Mouse (Mus musculus): ENCODE measurements around the gene Morn5.

Morn5 gene

DNA sequence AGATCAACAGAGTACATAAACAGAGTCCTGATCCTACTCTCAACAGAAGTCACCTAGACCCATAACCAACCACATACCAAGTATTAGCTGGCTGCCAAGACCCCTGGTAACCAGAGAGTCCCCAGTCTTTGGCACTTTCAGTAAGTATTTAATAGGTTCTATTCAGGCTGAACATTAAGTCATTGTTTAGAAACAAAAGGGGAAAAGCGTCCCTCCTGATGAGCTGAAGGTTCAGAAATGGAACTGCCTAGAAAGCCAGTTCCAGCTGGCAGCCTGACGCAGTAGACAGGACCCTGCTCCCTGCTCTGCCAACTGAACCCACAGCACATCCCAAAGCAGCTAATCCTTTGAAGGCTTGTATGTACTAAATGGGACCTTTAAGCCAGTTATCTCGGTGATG is 39.9 kb downstream of the Morn5 start:
- Histone ChIP-seq H3K36me3 (ENCODE audit: control insufficient read depth, insufficient read depth, low read length, poor library complexity, severe bottlenecking) (no peaks in the 10 kb centered on the region), H3K27me3 (ENCODE audit: control insufficient read depth, insufficient read depth, low read length, poor library complexity, severe bottlenecking) (no peaks in the 10 kb centered on the region; the same call in none of the 2 replicates)
- DNase-seq (ENCODE audit: low read depth, low spot score), result no peak

DNA sequence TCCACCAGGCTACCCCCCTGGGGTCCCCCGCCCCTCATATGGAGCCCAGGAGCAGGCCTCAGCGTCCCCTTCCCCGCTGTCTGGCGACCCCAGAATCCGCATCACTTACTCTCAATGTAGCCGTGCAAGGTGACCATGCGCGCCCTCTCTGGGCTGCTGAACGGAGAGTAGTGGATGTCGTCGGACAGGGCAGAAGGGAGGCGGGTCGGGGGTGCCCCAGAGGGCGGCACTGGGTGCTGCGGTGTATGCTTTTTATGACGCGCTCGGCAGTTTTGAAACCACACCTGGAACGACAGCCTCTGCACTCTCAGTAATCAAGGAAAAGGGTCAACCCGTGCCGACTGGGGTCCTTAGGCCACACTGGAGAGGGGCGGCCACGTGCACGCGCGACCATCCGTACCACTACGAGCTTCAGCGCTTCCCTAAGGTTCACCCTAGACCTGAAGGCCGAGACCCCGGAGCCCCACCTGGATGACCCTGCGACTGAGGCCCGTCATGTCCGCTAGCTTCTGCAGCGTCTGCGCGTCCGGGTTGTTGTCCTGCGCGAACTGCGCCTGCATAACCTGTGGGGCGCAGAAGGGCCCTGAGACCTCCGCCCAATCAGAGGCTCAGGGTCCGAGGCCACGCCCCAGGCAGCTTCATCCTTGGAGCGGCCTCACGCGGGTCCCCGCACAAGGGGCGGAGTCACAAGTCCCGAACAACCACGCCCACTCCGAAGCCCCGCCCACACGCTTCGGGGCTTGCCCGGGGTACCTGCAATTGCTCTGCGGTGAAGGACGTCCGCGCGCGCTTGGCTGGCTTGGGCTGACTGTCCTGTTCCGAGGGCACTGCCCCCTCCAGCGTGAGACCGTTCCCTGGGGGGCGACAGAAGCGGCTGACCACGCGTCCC is 41.8 kb downstream of the Morn5 start:
- Histone ChIP-seq H3K27me3 (ENCODE audit: control insufficient read depth, insufficient read depth, low read length, poor library complexity, severe bottlenecking) (no peaks in the 10 kb centered on the region; the same call in none of the 2 replicates), H3K36me3 (ENCODE audit: control insufficient read depth, insufficient read depth, low read length, poor library complexity, severe bottlenecking) (no peaks in the 10 kb centered on the region)
- peak; percentile 59 for DNase-seq (ENCODE audit: low read depth, low spot score)

DNA sequence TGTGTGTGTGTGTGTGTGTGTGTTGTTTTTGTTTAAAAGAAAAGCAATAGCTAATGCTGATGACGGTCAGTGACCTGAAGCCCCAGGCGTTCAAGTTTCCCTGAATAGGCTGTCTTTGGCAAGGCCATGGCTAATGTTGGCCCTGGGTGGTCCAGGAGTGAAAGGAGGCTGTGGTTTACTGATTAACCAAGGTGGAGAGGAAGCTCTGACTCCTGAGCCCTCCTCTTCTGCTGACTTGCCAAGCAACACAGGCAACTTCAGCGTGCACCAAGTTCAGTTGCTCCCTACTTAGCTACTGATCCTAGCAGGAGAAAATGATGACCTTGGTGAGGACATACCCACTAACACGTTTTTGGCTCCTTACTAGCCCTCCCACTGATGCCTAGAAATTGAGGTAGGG is 43.5 kb downstream of the Morn5 start:
- DNase-seq (ENCODE audit: low read depth, low spot score), result no peak
- Histone ChIP-seq H3K36me3 (ENCODE audit: control insufficient read depth, insufficient read depth, low read length, poor library complexity, severe bottlenecking) (no peaks in the 10 kb centered on the region), H3K27me3 (ENCODE audit: control insufficient read depth, insufficient read depth, low read length, poor library complexity, severe bottlenecking) (no peaks in the 10 kb centered on the region; the same call in none of the 2 replicates)

DNA sequence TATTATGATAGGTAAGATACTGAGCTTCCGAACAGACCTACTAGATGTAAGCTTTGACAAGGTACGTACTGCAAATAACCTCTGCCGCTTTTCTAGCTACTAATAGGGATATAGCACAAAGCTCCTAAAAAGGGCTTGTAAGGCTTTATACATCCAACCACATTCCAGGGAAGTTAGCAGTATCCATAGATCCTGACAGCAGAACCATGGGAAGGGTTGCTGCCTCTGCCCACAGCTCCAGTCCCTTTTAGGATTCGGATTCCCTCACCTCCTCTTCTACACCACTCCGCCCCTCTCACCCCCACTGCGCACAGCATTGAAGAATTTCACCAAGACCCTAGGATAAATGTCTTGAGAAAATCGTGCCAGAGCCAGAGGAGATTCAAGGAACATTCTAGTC is 44.0 kb downstream of the Morn5 start:
- DNase-seq (ENCODE audit: low read depth, low spot score), result no peak
- H3K27me3 ChIP-seq (ENCODE audit: control insufficient read depth, insufficient read depth, low read length, poor library complexity, severe bottlenecking), result no peaks in the 10 kb centered on the region; the same call in none of the 2 replicates
- H3K36me3 ChIP-seq (ENCODE audit: control insufficient read depth, insufficient read depth, low read length, poor library complexity, severe bottlenecking), result no peaks in the 10 kb centered on the region

DNA sequence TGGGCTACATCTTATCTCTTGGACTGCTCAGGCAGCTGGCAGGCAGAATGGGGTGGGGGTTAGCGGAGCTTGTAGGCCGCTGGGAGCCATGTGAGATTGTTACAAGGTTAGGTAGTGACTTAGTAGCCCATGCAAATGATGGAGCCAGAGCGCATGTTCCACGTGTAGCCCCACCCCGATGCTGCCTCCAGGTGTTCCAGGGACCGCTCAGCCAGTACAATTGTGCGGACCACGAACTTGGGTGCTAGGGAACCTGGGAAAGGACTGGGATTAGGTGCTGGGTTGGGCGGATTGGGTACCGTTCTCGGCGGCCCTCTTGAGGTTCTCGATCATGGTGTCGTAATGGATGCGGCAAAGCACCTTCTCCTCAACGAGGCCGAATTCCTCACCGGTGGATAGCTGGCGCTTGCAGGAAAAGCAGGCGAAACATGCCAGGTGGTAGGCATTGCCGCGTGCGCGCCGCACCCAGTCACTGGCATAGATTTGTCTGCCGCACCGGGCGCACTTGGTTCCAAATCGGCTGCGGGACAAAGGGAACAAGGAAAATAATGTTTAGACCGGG is 44.7 kb downstream of the Morn5 start:
- no peak for DNase-seq (ENCODE audit: low read depth, low spot score)
- Histone ChIP-seq H3K36me3 (ENCODE audit: control insufficient read depth, insufficient read depth, low read length, poor library complexity, severe bottlenecking) (no peaks in the 10 kb centered on the region), H3K27me3 (ENCODE audit: control insufficient read depth, insufficient read depth, low read length, poor library complexity, severe bottlenecking) (no peaks in the 10 kb centered on the region; the same call in none of the 2 replicates)

DNA sequence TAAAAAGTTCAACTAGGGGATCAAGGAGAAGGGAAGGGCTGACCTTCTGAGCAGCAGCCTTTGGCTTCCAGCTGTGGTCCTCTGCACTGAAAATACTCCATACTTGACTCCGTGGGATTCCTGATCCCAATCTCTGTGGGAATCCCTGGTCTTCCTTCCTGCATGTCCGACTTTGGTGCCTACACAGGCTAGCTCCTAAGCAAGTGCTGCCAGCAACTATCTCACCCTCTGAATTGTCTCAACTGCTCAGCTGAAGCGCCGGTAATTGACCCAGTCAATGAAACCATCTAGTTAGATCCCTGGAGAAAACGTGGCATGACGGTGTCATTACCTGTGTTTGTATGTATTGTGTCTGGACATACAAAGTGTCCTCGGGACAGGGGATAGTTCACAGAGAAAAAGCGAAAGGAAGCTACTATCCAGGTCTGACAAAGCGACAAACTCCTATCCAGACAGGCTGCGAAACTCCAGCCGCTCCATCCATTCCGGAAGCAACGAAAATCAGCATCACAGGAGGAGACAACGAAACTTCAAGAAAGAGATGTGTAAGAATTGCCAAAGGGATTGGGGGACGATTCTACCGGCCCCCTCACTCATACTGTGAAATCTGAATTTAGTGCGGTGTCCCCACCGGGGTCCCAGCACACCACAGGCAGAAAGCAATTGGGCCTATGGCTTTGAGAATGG is 48.0 kb downstream of the Morn5 start:
- DNase-seq (ENCODE audit: low read depth, low spot score), result no peak
- Histone ChIP-seq H3K27me3 (ENCODE audit: control insufficient read depth, insufficient read depth, low read length, poor library complexity, severe bottlenecking) (no peaks in the 10 kb centered on the region; the same call in 1 of the 2 replicates), H3K36me3 (ENCODE audit: control insufficient read depth, insufficient read depth, low read length, poor library complexity, severe bottlenecking) (no peaks in the 10 kb centered on the region)

DNA sequence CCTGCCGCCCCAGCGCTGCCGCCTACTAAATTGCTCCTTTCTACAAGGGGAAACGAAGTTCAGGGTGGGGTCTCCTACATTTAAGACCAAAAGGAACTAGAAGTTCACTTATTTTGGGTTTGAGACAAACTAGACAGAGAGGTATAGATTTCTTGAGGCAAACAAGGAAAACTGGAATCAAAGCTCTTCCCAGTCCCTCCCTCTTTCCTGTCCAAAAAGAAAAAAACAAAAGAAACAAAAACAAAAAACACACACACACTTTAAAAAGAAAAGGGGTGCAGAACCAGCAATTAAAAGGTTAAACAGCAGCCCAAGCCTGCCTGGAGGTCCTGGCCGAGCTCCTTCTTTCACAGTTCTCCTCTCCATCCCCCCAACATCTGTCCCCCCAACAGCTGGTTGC is 48.8 kb downstream of the Morn5 start:
- DNase-seq (ENCODE audit: low read depth, low spot score), result no peak
- no peaks in the 10 kb centered on the region; the same call in 1 of the 2 replicates for H3K27me3 ChIP-seq (ENCODE audit: control insufficient read depth, insufficient read depth, low read length, poor library complexity, severe bottlenecking)

DNA sequence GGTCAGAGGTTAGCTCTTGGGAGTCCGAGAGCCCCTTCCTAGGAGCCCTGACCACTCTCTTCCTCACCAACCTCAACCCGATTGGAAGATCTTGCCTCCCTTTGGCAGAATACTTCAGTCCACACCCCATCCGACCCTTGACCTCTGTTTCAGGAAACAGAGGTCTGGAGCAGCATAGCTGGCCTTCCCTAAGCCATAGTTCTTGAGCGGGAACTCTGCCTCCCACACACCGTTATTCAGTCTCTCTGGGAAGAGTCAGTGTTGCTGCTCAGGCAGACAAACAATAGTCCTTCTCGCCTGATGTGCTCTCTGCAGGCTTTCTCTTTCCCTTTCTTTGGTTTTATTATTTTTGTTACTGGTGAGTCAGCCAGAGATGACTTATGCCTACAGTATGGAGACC is 50.5 kb downstream of the Morn5 start:
- no peak for DNase-seq (ENCODE audit: low read depth, low spot score)
- H3K36me3 ChIP-seq (ENCODE audit: control insufficient read depth, insufficient read depth, low read length, poor library complexity, severe bottlenecking), result no peaks in the 10 kb centered on the region
- H3K27me3 ChIP-seq (ENCODE audit: control insufficient read depth, insufficient read depth, low read length, poor library complexity, severe bottlenecking), result no peaks in the 10 kb centered on the region; the same call in 1 of the 2 replicates

More for the DNA sequence above, 48.8 kb downstream of the Morn5 start:
- no peaks in the 10 kb centered on the region for H3K36me3 ChIP-seq (ENCODE audit: control insufficient read depth, insufficient read depth, low read length, poor library complexity, severe bottlenecking)

DNA sequence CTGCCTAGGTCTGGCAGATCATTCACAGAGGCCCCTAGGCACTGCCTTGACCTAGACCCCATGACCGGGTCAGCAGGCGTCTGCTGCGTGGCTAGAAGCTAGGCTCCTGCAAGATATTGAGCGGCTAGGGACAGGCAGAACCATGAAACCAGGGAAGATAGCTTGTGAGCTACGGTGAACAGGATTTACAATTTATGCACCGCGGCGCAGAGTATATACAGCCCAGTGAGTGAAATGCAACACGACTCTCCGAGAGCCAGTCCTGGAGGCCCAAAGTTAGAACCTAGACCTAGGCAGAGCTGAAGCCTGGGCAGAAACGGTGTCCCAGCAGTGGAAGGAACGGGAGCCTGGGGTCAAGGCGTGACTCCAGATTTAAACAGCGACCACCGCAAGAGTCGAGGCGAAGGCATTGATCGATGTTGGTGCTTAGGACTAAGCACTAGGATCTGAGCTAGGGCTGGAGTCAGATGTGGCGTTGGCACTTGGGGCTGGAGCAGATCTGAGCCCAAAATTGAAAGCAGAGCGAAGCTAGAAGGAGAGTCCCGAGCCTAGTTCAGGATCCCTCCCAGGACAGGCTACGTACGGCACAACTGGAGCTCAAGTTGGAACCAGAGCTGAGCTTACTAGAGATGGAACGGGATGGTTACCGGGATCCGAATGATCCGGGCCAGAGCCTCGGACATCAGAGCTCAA is 52.8 kb downstream of the Morn5 start:
- Histone ChIP-seq H3K36me3 (ENCODE audit: control insufficient read depth, insufficient read depth, low read length, poor library complexity, severe bottlenecking) (no peaks in the 10 kb centered on the region), H3K27me3 (ENCODE audit: control insufficient read depth, insufficient read depth, low read length, poor library complexity, severe bottlenecking) (no peaks in the 10 kb centered on the region)
- no peak for DNase-seq (ENCODE audit: low read depth, low spot score)

DNA sequence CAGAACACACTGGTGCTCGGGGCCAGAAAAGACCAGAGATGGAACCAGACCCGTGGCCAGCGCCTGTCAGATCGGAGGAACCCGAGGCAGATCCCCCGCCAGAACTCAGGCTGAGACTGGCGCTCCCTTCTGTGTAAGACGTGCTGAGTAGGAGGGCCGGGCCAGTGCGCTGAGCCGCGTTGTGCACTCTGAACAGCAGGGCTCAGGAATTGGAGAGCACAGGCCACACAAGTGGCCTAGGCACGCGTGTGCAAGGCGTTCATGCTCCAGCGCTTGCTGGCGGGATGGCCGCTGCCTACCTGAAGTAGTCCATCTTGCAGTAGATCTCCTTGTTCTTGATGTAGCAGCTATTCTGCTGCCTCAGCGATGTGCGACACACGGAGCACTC is 53.3 kb downstream of the Morn5 start:
- peak; percentile 18 for DNase-seq (ENCODE audit: low read depth, low spot score)
- H3K36me3 ChIP-seq (ENCODE audit: control insufficient read depth, insufficient read depth, low read length, poor library complexity, severe bottlenecking), result no peaks in the 10 kb centered on the region

DNA sequence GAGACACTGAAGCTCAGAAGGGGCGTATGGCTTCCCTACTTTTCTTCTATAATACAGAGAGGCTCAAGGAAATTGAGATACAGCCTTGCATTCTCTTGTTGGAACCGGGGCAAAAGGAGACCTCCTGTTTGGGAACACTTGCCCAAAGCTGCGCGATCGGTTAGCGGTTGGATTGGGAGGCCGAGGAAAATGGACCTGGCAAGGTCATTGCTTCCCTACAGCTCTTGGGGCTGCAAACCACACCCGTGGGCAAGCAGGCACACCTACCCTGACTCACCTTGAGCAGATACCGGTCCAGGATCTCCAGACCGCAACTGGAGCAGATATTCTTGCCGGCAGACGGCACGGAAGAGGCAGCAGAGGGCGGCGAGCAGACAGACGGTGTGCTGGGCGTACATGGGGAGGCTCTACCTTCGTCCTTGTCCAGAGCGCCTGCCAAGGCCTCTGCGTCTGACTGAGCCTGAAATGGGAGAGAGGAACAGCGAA is 53.9 kb downstream of the Morn5 start:
- Histone ChIP-seq H3K36me3 (ENCODE audit: control insufficient read depth, insufficient read depth, low read length, poor library complexity, severe bottlenecking) (no peaks in the 10 kb centered on the region), H3K27me3 (ENCODE audit: control insufficient read depth, insufficient read depth, low read length, poor library complexity, severe bottlenecking) (no peaks in the 10 kb centered on the region)
- no peak for DNase-seq (ENCODE audit: low read depth, low spot score)

More for the DNA sequence above, 53.3 kb downstream of the Morn5 start:
- H3K27me3 ChIP-seq (ENCODE audit: control insufficient read depth, insufficient read depth, low read length, poor library complexity, severe bottlenecking), result no peaks in the 10 kb centered on the region

DNA sequence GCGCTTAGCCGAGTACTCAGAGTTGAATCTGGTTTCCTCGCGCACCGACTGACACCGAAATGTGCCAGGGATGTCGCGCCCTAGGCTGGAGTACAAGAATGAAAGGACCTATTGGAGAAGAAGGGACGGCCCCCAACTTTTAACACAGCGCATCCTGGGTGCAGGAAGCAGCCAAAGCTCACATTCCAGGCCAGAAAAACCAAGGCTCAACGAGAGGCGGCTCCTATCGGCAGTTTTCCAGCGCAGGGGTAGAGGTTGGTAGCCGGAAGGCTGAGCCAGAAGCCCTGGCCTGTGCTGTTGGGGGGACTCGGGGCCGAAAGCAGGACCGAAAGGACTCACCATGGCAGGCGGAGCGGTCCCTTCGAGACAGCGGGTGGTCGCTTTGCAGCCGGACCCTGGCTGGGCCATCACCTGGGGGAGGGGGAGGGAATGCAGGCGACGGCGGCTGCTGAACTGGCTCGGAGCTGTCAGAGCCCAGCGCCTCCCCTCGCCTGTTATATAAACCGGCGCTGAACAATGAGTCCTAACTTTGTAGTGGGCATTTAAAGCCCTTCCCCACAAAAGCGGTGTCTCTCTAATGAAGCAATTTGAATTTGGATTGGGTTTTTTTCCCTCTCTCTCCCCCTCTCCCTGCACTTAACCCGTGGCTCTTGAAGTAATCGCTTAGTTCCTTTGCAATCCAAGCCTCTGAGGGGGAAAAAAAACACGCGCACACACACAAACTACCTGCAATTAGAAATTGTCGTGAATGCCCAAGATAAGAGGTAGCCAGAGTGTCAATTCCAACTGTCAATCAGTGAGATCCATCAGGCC is 54.5 kb downstream of the Morn5 start:
- Histone ChIP-seq H3K27me3 (ENCODE audit: control insufficient read depth, insufficient read depth, low read length, poor library complexity, severe bottlenecking) (no peaks in the 10 kb centered on the region; the same call in 1 of the 2 replicates), H3K36me3 (ENCODE audit: control insufficient read depth, insufficient read depth, low read length, poor library complexity, severe bottlenecking) (no peaks in the 10 kb centered on the region)
- no peak for DNase-seq (ENCODE audit: low read depth, low spot score)

DNA sequence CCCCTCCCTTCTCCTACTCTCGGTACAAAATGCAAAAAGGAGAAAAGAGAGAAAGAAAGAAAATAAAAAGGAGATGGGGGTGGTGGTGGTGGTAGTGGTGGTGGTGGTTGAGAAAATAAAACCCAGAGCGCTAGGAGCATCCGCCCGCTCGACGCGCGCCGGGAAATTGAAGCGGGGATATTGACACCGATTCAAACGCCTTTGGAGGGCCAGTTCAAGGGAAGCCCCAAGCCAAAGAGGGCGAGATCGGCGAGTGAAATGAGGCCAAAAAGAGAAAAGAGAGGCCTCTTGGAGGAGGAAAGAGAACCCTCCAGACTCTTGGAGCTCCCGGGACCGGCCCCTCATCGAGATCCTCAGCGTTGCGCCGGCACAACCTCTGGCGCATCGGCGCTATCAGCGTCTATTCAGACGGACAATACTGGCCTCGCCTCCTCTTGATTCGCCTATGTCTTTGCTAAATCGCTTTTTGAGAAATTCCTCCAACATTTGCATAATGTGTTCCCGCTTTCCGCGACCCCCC is 55.2 kb downstream of the Morn5 start:
- no peak for DNase-seq (ENCODE audit: low read depth, low spot score)
- H3K27me3 ChIP-seq (ENCODE audit: control insufficient read depth, insufficient read depth, low read length, poor library complexity, severe bottlenecking), result no peaks in the 10 kb centered on the region; the same call in 1 of the 2 replicates

More for the DNA sequence above, 55.2 kb downstream of the Morn5 start:
- H3K36me3 ChIP-seq (ENCODE audit: control insufficient read depth, insufficient read depth, low read length, poor library complexity, severe bottlenecking), result no peaks in the 10 kb centered on the region
